Mouse (Mus musculus) left cerebral cortex, adult 8-10 months (tissue): ENCODE data around the gene Ccl12. TPM values are rescaled to one million over a fixed set of nuclear protein-coding genes. Genes with fewer than 3 reads are reported as not detected.

ENCODE experiments used
- DNase-seq, 2 experiments: peaks; one replicate each; pipeline ENCODE4 v3.0.0; 2022; ENCODE audit warnings: low spot score in 2 of 2
- total RNA-seq, 4 experiments: library from RNA; stranded (reverse); gene quantifications; 2 replicates each; pipeline ENCODE4 v1.2.4; 2022

The Ccl12 gene
- total RNA-seq, 4 experiments from 2014 or later: 0.81 to 1.9 TPM; not detected in 2

- DNase-seq: no peak
Measured at GRCm38 (mm10) chr11:82136196-82136595, 34.6 kb downstream of the Ccl12 start.

- no peak for DNase-seq
Measured at GRCm38 (mm10) chr11:82139492-82140094, 37.9 kb downstream of the Ccl12 start.

Other genes starting within 250 kb of the Ccl12 start
- under 1 TPM in 3 of 4 experiments, not detected in 1; 0.09 to 0.25 (median 0.09) TPM for gene 5530401A14Rik, start 241.2 kb upstream of the Ccl12 start, total RNA-seq
- gene Asic2, start 133.4 kb upstream of the Ccl12 start, total RNA-seq: 10 to 100 TPM; 60.0 to 62.0 (median 60.9) TPM
- gene Ccl2, start 66.3 kb upstream of the Ccl12 start, total RNA-seq: not detected
- gene Gm17268, start 63.3 kb upstream of the Ccl12 start, total RNA-seq: not detected
- gene Ccl7, start 56.1 kb upstream of the Ccl12 start, total RNA-seq: not detected
- under 1 TPM in 2 of 4 experiments, not detected in 2; 0.49 to 0.62 TPM for gene Ccl11, start 44.0 kb upstream of the Ccl12 start, total RNA-seq
- gene Ccl8, start 13.3 kb downstream of the Ccl12 start, total RNA-seq: not detected
- gene Ccl1, start 203.8 kb downstream of the Ccl12 start, total RNA-seq: not detected